Mouse (Mus musculus): ENCODE measurements around the gene Wfdc1.

The Wfdc1 gene

DNA sequence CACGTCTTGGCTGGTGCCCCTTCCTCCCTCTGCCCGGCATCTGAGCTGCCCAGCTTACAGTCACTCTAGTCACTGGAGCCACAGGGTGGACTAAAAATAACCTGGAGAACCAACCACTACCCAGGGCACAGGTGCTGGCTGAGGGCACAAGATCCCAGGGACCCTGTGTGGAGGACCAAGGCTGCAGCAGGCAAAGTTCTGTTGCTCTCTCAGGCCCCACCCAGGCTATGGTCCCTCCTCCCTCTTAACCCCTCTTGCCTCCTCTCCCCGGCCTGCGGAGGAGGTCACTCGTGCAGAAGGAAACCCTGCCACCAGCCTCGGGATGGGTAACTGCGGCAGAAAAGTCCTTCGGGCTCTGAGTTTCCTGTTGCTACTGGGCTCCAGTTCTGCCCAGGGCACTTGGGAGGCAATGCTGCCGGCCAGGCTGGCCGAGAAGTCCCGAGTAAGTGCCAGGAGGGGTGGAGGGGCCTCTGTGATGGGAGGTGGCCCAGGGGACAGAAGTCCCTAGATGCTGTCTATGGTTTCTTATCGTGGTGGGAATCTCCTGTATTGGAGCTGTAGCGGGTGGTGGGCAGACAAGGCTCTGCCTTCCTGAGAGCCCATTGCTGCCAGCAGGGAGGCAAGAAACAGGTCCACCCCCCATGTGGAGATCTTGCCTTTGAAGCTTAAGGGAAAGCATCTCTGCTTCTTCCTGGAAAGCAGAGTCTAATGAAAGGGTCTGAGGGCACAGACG, at the start of gene Wfdc1:
TSS of gene Wfdc1 (plus strand) at position 147 of the 733 bp plus-strand sequence.
- no peak for DNase-seq

DNA sequence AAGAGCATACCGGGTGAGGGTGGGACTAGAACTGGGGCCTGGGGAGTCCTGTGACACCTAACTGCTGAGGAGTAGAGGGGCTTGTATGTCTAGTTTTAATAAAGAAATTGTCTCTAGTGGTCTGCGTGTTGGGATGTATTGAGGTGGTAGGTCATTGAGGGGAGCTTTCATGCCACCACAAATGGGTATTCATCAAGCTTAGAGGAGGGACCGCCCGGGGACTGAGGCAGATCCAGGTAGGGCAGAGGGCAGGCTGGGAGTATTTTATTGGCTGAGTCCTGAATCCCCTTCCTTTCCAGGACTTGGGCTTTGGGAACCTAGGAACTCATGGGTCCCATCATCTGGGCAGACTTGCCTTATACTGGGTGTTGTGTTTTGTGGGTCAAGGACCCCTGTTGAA, 49.4 kb upstream of the Wfdc1 start:
- no peak for DNase-seq

DNA sequence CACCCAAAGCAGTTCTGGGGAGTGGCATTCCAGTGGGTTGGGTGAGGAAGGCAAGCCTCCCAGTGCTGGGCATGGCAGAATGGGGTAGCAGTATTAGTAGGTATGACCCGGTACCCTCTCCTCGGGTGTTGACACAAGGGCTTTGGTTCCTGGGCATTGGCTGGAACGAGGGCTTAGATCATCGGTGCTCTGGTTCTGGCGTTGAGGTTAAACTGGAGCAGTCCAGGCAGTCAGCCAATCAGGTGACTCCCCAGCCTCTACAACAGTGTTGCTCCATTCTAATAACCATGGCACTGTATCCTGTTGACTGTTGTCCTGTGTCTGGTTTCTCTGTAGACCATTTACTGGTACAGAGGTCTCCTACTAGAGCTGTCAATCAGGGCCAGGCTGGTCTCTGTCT, 48.6 kb upstream of the Wfdc1 start:
- DNase-seq: no peak

DNA sequence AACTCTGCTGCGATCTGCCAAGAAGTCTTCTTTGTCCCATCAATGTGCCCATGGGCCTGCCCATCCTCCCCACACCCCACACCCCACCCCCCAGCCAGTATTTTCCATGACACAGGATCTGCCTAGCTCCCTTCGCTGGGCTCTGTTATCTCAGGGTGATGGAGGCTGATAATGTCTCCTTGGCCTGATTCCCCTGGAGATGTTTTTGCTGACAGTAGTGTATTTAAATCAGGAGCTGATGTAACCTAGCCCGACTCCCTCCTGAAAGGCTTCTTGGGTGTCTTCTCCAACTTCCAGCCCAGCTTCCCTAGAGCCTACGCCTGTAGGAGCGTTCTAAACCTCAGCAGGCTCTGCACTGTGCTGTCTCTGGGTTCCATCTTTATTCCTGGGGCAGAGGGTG, 47.3 kb upstream of the Wfdc1 start:
- DNase-seq: no peak

DNA sequence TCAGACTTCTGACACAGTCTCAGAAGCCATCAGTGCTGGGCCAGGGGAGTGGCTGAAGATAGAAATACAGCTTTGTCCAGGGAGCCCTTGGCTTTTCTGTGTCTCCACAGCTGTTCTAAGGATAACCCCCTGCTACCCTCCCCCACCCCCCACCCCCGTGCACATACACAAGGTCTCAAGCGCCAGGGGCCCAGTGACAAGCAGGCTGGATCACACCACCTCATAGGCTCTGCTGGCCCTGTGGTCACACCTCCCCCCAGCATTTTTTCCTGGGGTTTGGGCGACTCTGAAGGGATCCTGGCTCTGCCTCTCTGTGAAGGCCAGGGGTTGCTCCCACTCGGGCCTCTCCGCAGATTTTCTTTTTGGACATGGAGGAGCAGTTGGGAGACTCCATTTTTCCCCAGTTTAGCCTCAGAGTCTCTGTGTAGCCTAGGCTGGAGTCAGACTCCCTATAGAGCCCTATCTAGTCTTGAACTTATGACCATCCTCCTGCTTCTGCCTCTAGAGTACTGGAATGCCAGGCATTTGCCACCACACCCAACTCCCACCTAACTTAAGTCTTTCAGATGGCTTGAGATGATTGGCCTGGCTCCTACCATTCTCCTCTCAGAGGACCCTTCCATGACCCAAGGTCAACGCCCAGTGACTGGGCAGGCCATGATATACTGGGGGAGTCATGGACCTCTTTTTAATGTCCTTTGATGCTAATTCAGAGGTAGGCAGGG, 45.9 kb upstream of the Wfdc1 start:
- no peak for DNase-seq

DNA sequence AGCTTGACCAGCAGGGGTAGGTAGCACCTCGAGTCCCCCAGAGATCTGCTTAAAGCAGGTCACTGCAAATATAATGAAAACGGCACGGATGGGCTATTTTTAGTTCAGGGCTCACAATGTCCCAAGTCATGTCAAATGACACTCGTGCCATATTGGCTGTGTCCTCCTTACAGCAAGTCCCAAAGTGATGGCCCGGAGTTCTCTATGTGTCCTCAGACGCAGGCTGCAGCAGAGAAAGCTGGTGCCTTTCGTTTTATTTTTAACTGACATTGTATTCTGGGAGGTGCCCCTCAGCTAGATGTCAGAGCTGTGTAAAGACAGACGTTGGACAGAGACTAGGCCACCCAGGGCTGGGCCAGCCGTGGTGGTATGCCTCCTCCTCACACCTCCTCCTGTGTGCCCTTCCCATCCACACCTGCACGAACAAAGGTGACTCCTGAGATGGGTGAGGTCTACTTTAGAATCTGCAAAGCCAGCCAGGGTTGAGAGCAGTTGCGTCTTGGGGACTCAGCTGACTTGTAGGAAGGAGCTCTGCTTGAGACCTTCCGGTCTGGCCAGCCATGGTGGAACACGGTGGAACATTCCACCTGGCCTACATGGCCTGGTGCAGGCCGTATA, 45.2 kb upstream of the Wfdc1 start:
- no peak for DNase-seq

DNA sequence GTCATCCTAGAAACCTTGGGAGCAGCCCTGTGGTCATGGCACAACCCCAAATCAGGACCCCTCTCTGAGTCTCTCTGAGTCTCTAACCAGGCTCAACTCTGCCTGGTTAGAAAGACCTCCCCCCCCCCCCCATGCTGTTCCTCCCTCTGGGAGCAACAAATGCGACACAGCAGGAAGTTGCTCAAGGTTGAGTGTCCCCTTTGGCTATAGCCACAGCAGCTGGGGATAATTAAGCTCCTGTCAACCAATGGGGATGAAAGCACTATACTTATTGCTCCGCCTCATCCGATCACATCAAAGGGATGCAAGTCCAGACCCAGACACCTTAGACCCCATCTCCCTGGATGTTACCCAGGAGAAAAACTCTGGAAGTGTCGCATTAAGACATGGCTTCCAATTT, 43.6 kb upstream of the Wfdc1 start:
- no peak for DNase-seq

DNA sequence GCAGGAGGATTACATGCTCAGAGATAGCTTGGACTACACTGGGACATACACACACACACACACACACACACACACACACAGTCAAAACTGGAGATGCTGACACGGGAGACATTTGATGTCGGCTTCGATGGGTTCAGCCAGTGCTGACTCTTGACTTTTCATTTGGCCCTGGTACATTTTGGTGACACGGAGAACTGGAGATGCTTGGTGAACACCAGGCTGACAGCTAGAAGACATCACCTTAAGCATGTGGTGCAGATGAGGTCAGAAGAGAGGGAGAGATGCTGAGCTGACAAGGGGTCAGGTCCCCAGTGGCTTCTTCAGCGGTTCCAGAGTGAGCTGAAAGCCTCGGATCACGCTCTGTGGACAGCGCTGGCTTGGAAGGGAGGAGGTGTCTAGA, 43.1 kb upstream of the Wfdc1 start:
- no peak for DNase-seq

DNA sequence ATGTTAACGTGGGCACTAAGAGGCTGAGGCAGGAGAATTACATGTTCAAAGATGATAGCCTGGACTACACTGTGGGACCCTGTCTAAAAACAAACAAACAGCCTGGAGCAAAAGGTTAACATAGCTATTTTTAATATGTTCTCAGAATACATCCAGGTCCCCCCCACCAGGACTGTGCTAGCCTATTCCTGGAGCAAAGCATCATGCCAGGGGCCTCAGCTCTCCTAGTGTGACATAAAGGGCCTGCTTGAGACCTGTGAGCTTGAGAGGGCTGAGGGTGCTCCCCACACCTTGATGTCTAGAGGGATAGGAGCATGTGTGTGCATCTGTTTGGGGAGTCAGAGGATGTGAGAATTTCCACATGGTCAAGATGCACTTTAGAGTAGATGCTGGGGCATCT, 42.4 kb upstream of the Wfdc1 start:
- DNase-seq: no peak

DNA sequence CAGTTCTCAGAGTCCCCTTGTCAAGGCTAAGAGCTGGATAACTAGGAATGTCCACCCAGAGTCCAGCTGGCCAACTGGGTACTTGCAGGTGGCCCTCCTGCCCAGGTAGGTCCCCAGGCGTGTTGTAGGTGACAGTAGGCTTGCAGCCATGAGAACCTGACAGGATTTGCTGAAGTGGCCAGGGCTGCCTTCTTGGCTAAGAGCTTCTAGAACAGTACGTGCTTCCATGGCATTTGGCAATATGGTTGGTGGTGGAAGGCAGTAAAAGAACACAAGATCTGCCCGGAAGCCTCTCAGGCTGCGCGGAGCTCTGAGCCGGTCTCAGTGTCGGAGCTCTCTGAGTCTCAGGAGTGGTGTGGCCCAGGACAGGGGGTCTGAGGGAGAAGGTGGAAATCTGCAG, 41.2 kb upstream of the Wfdc1 start:
- no peak for DNase-seq

DNA sequence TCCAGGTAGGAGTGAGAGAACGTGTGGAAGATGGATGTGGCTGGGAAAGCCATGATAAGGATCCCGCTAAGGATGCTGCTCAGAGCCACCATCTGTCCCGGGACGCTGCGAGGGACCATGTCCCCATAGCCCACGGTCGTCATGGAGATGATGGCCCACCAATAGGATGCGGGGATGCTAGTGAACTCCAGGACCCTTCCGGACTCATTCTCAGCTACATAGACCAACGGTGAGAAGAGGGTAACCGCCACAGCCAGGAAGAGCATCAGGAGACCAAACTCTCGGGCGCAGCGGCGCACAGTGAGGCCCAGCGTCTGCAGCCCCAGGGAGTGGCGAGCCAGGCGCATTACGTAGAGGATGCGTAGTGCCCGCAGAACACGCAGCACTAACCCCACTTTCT, 40.4 kb upstream of the Wfdc1 start:
- no peak for DNase-seq

DNA sequence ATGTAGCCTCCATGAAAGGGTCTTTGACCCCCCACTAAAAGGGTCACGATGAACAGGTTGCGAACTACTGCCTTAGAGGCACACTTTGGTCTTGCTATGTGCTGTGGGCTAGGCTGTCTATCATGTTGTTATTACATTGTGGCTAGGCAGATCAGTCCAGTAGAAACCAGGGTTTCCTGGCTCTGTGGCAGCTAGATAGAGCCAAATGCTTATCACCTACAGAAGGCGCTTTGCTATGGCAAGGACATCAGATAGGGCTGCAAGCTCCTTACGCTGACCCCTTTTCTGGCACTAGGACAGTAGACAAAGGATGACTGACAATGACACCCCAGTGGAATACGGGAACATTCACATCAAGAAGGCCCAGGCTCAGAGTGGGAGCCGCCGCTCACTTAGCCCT, 39.0 kb upstream of the Wfdc1 start:
- no peak for DNase-seq

DNA sequence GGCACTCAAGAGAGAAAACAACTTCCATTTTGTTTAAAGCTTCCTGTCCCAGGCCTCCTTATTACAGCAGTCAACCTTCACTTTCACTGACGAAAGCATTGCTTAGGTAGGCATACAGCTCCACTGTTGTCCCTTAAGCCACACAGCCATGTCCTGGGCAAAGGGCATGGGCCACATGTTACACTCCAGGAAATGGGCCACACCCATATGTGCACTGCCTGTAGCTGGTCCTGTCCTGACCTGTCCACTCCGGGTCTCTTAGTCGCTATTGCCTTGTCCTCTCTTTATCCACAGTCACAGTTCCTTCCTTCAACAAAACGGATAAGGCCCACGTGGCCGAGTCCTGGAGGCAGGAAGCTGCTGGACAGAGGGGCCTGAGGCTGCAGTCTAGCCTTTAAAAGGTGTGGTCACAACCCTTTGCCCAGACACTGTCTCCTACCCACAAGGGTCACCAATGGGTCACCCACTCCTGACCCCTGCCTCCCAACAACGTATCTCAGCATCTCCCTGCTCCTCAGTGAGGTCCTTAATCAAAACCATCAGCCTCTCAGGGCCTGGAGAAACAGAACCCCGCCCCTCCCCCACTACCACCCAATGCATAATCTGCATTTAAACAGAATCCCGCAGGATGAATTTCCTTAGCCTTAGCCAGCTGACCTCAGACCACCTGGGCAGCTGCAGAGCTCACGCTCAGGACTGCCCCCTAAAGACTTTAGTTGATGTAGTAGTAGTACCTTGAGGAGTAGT, 38.4 kb upstream of the Wfdc1 start:
- no peak for DNase-seq

DNA sequence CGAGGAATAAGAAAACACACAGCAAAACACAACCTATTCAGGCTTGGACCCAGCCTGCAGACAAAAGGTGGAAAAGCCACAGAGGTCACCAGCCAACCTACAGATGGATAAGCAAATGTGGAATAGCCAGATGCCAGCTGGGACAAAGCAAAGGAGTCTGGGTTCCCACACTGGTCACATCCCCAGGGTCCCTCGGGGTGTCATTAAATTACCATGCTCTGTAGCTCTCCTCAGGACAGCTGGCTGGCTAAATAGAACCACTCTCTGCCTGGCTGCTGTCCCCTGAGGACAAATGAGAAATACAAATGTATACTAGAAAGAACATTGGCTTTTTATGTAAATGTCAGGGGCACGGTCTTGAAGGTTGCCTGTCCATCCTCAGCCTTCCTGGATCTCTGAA, 35.3 kb upstream of the Wfdc1 start:
- DNase-seq: no peak

DNA sequence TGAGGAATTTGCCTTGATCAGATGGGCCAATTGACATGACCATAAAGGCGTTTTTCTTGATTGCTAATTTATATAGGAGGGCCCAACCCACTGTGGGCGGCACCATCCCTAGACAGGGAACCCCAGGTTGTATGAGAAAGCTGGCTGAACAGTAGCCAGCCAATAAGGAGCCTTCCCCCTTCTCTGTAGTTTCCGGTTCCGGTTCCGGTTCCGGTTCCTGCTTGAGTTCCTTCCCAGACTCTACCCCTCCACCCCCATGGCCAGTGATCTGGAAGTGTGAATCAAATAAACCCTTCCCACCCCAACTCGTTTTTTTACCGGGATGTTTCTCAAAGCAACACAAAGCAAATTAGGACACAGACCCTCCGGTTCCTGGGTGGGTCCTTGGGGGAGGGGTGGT, 33.9 kb upstream of the Wfdc1 start:
- DNase-seq: no peak

DNA sequence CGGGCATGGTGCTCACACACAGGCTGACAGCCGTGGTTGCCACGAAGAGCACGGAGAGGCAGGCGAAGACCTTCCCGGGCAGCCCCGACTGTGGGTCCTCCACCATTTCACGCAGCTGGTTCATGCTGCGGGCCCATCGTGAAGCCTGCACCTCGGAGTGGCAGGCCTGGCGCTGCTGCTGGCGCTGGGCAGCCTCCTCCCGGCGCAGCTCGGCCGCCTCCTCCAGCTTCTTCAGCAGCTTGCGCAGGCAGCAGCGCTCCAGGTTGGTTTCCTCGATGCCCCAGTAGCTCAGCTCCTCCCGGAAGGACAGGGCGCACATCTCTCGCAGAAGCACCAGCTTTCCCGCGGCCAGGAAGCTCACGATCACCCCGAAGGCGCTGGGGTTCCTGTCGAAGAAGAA, 33.3 kb upstream of the Wfdc1 start:
- no peak for DNase-seq

DNA sequence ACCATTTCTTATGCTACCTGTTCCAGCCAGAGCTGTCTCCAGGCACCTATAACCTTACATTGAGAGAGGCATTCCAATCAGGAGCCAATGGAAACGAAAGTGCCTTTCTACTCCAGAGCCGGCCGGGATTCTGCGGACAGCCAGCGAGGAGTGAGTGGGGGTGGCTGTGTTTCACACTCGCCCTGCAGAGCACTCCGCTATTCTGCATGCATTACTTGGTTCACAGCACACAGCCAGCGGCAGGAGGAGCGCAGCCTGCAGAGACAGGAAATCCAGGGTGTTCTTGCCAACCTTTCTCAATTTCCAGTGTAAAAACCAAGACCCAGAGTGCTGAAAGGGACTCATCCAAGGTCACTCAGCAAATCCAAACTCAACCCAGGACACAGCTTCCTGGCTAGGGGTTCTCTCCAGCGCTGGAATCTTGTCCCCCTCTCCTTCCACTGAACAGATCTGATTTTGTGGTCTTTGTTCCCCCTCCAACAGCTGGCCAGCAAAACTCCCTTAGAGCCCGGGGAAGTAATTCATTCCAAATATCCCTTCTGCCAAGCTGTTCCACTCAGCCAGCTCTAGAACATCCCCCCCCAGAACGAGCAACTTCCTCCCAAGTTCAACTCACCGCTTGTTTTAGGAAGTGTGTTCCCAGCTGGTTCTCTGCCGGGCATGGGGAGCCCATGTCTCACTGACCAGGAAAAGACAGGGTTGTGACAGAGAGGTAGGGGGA, 31.4 kb upstream of the Wfdc1 start:
- DNase-seq: no peak

DNA sequence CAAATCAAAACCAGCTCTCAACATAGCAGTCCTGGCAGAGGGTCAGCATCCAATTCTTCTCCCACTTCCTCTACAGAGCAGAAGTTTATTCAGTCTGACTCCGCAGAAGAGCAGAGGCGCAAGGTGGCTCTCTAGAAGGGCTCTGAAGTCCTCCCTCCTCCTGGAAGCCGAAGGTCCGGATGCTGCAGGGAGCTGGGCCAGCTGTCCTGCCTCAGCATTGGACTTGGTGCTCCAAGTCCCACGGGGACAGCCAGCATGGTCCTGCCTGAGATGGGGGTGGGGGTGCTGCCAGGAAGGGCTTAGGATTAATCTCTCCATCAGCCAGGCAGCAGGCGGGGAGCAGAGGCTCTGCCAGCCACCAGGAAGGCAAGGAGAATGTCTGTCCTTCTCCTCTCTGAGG, 30.8 kb upstream of the Wfdc1 start, which contains the start of gene Kcng4:
TSS of gene Kcng4 (minus strand) at position 303 of the 400 bp plus-strand sequence.
- peak; percentile 22 for DNase-seq

DNA sequence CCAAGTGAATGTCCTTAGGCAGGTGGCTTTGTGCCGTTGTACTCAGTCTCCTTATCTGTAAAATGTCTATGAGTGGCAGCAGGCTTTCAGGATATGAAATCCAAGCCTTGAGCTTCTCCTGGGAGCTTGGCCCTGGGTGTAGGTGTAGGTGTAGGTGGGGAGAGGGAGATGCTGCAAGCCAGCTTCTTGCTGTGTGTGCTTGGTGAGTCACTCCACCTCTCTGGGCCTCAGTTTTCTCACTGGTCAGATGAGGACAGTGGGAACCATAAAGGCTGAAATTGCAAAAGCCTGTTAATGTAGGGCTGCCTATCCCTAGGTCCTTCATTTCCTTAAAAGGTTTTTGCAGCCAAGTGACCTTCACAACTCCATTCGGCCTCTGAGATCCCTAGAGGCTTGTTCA, 30.2 kb upstream of the Wfdc1 start:
- DNase-seq: no peak

DNA sequence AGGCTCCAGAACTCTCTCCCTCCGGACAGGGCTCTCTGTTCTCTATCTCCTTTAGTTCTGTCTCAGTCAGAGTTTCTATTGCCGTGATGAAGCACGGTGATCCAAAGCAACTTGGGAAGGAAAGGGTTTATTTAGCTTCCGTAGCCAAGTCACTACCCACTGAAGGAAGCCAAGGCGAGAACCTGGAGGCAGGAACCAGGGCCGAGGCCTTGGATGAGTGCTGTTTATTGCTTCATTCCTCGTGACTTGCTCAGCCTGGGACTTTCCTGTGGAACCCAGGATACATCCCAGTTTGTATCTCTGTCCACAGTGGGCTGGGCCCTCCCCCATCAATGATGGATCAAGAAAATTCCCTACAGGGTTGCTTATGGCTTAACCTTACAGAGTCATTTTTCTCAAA, 29.4 kb upstream of the Wfdc1 start:
- DNase-seq: no peak

DNA sequence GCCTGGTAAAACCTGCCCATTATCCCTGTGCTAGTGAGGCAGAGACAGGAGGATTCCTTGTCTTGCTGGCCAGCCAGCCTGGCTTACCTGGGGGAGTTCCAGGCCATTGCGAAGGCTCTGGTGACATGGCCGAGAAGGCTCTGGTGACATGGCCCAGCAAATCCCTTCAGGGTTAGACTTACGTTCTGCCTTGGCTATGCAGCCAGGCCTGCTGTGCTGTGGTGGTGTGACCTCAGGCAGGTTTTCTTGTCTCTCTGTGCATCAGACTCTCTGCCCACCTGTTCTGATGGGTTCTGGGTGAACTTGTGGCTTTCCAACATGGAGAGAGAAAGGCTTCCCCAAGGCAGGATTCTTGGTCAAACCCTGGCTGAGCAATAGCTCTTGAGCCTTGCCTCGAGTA, 28.8 kb upstream of the Wfdc1 start:
- DNase-seq: no peak

DNA sequence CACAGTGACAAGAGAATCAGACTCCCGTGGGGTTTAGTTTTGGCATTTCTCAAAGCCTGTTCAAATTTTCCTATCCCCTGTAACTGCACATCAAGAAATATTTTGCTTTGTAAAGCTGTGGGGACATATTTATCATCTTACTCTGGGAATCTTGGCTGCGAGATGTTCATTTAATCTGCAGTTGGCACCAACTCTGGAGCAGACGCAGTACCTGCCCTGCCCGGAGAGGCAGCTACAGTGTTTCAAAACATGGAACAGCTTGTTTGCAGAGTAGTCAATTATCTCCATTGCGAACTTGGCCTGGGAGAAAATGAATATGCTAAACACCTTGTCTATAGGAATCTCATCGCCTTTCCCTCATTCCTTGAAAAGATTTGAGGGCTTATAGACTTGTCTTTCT, 27.9 kb upstream of the Wfdc1 start:
- peak; percentile 33 for DNase-seq

DNA sequence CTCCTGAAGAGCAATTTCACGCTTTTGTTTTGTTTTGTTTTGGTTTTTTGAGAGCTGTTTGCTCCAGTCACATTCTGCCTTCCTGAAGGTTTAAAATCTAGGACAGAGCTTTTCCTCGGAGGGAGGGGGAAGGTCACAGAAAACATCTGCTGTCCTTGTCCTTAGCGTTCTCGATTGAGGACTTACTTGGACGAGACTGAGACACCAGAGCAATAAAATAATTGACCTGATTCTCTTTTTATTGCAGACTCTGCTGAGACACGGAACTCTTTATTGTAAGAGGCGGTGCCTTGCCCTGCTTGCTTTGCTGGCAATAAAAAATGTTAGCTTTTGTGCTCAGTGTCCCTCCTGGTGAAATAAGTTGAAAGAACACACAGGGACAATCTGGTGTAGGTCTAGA, 26.4 kb upstream of the Wfdc1 start:
- no peak for DNase-seq
